Mouse (Mus musculus): ENCODE results near the gene Dnah10. TPM values are rescaled to one million over a fixed set of nuclear protein-coding genes. Genes with fewer than 3 reads are reported as not detected.
"Not testable (repeated sequence)": the region's sequence is repeated elsewhere in the genome, so short reads cannot be mapped to it uniquely, and the experiment has no call there.

The Dnah10 gene
- 0.15 and 0.36 TPM in 2 replicates for polyA plus RNA-seq (2012; rRNA removed)

- no peak for DNase-seq (ENCODE audit: low spot score)
Observed at GRCm38 (mm10) chr5:124724997-124725396, at the start of gene Dnah10. Gene Dnah10, plus strand, starts transcription at chr5:124725085.

GRCm38 (mm10) chr5:124713741-124714140 is 11.1 kb upstream of the Dnah10 start:
- DNase-seq (ENCODE audit: low spot score) = no peak

- DNase-seq (ENCODE audit: low spot score) = no peak
Observed at GRCm38 (mm10) chr5:124715135-124715534, 9.8 kb upstream of the Dnah10 start.

GRCm38 (mm10) chr5:124717969-124718368 is 6.9 kb upstream of the Dnah10 start:
- no peak for DNase-seq (ENCODE audit: low spot score)

GRCm38 (mm10) chr5:124718396-124718795 is 6.5 kb upstream of the Dnah10 start:
- no peak for DNase-seq (ENCODE audit: low spot score)

GRCm38 (mm10) chr5:124723125-124723524 is 1.8 kb upstream of the Dnah10 start:
- DNase-seq (ENCODE audit: low spot score) = no peak

- no peak for DNase-seq (ENCODE audit: low spot score)
Observed at GRCm38 (mm10) chr5:124729662-124730206, 4.8 kb downstream of the Dnah10 start.

- no peak for DNase-seq (ENCODE audit: low spot score)
Observed at GRCm38 (mm10) chr5:124733961-124734360, 9.1 kb downstream of the Dnah10 start.

GRCm38 (mm10) chr5:124741898-124742599 is 17.2 kb downstream of the Dnah10 start:
- no peak for DNase-seq (ENCODE audit: low spot score)

GRCm38 (mm10) chr5:124743841-124744240 is 19.0 kb downstream of the Dnah10 start:
- DNase-seq (ENCODE audit: low spot score) = no peak

- no peak for DNase-seq (ENCODE audit: low spot score)
Observed at GRCm38 (mm10) chr5:124746220-124746619, 21.3 kb downstream of the Dnah10 start.

GRCm38 (mm10) chr5:124748296-124748695 is 23.4 kb downstream of the Dnah10 start:
- no peak for DNase-seq (ENCODE audit: low spot score)

- DNase-seq (ENCODE audit: low spot score) = no peak
Observed at GRCm38 (mm10) chr5:124751656-124752055, 26.8 kb downstream of the Dnah10 start.

GRCm38 (mm10) chr5:124761011-124761410 is 36.1 kb downstream of the Dnah10 start:
- no peak for DNase-seq (ENCODE audit: low spot score)

GRCm38 (mm10) chr5:124761787-124762186 is 36.9 kb downstream of the Dnah10 start:
- DNase-seq (ENCODE audit: low spot score) = no peak

GRCm38 (mm10) chr5:124774552-124774951 is 49.7 kb downstream of the Dnah10 start:
- DNase-seq (ENCODE audit: low spot score) = no peak

- not testable (repeated sequence) for DNase-seq (ENCODE audit: low spot score)
Observed at GRCm38 (mm10) chr5:124776289-124776688, 51.4 kb downstream of the Dnah10 start.

- no peak for DNase-seq (ENCODE audit: low spot score)
Observed at GRCm38 (mm10) chr5:124777178-124777709, 52.4 kb downstream of the Dnah10 start.

GRCm38 (mm10) chr5:124779926-124780325 is 55.0 kb downstream of the Dnah10 start:
- DNase-seq (ENCODE audit: low spot score) = no peak

- no peak for DNase-seq (ENCODE audit: low spot score)
Observed at GRCm38 (mm10) chr5:124781696-124782095, 56.8 kb downstream of the Dnah10 start.

- DNase-seq (ENCODE audit: low spot score) = no peak
Observed at GRCm38 (mm10) chr5:124785650-124786049, 60.8 kb downstream of the Dnah10 start.

GRCm38 (mm10) chr5:124792112-124792511 is 67.2 kb downstream of the Dnah10 start:
- DNase-seq (ENCODE audit: low spot score) = no peak

- DNase-seq (ENCODE audit: low spot score) = no peak
Observed at GRCm38 (mm10) chr5:124809708-124810366, 85.0 kb downstream of the Dnah10 start.

Measured in urinary bladder, adult 2 months (tissue).